Mouse (Mus musculus): ENCODE results near the gene Glra1. TPM values are rescaled to one million over a fixed set of nuclear protein-coding genes. Genes with fewer than 3 reads are reported as not detected.
"Not testable (repeated sequence)": the region's sequence is repeated elsewhere in the genome, so short reads cannot be mapped to it uniquely, and the experiment has no call there.

The Glra1 gene
- polyA plus RNA-seq (2012; rRNA removed): not detected in 2 replicates

GRCm38 (mm10) chr11:55607808-55608523 is at the start of gene Glra1:
Glra1 (minus strand) TSS chr11:55608198.
- peak; percentile 2 for DNase-seq (ENCODE audit: low read depth, low spot score)
- 4% methylated on average over 36 of the region's 36 CpGs for WGBS

GRCm38 (mm10) chr11:55636961-55637360 is 29.0 kb upstream of the Glra1 start:
- no peak for DNase-seq (ENCODE audit: low read depth, low spot score)
- WGBS: 45% methylated on average over 4 of the region's 4 CpGs

GRCm38 (mm10) chr11:55633901-55634300 is 25.9 kb upstream of the Glra1 start:
- DNase-seq (ENCODE audit: low read depth, low spot score): no peak

- 66% methylated on average over 8 of the region's 8 CpGs for WGBS
- not testable (repeated sequence) for DNase-seq (ENCODE audit: low read depth, low spot score)
Measured at GRCm38 (mm10) chr11:55614631-55615030, 6.6 kb upstream of the Glra1 start.

GRCm38 (mm10) chr11:55608524-55608920 is 524 bp upstream of the Glra1 start:
- 7% methylated on average over 12 of the region's 12 CpGs for WGBS
- DNase-seq (ENCODE audit: low read depth, low spot score): no peak

- 12% methylated on average over 26 of the region's 26 CpGs for WGBS
- no peak for DNase-seq (ENCODE audit: low read depth, low spot score)
Measured at GRCm38 (mm10) chr11:55607066-55607807, 761 bp downstream of the Glra1 start.

- DNase-seq (ENCODE audit: low read depth, low spot score): no peak
- 13% methylated on average over 11 of the region's 11 CpGs for whole genome bisulfite sequencing
Measured at GRCm38 (mm10) chr11:55601447-55602065, 6.4 kb downstream of the Glra1 start.

GRCm38 (mm10) chr11:55595726-55596125 is 12.3 kb downstream of the Glra1 start:
- 79% methylated on average over 1 of the region's 1 CpGs for WGBS
- no peak for DNase-seq (ENCODE audit: low read depth, low spot score)

GRCm38 (mm10) chr11:55594411-55594810 is 13.6 kb downstream of the Glra1 start:
- WGBS: 71% methylated on average over 3 of the region's 3 CpGs

GRCm38 (mm10) chr11:55591194-55591593 is 16.8 kb downstream of the Glra1 start:
- 46% methylated on average over 2 of the region's 2 CpGs for WGBS
- no peak for DNase-seq (ENCODE audit: low read depth, low spot score)

More at GRCm38 (mm10) chr11:55594411-55594810, 13.6 kb downstream of the Glra1 start:
- no peak for DNase-seq (ENCODE audit: low read depth, low spot score)

GRCm38 (mm10) chr11:55589376-55590167 is 18.4 kb downstream of the Glra1 start:
- WGBS: 68% methylated on average over 9 of the region's 9 CpGs
- no peak for DNase-seq (ENCODE audit: low read depth, low spot score)

GRCm38 (mm10) chr11:55574397-55574796 is 33.6 kb downstream of the Glra1 start:
- DNase-seq (ENCODE audit: low read depth, low spot score): no peak
- WGBS: 56% methylated on average over 2 of the region's 2 CpGs

GRCm38 (mm10) chr11:55571144-55571543 is 36.9 kb downstream of the Glra1 start:
- WGBS: 33% methylated on average over 2 of the region's 2 CpGs
- DNase-seq (ENCODE audit: low read depth, low spot score): no peak

GRCm38 (mm10) chr11:55566309-55567099 is 41.5 kb downstream of the Glra1 start:
- 58% methylated on average over 9 of the region's 9 CpGs for WGBS
- DNase-seq (ENCODE audit: low read depth, low spot score): no peak

- 87% methylated on average over 1 of the region's 1 CpGs for WGBS
- DNase-seq (ENCODE audit: low read depth, low spot score): no peak
Measured at GRCm38 (mm10) chr11:55545690-55546089, 62.3 kb downstream of the Glra1 start.

- WGBS: 59% methylated on average over 4 of the region's 4 CpGs
- no peak for DNase-seq (ENCODE audit: low read depth, low spot score)
Measured at GRCm38 (mm10) chr11:55542671-55543070, 65.3 kb downstream of the Glra1 start.

GRCm38 (mm10) chr11:55542128-55542527 is 65.9 kb downstream of the Glra1 start:
- DNase-seq (ENCODE audit: low read depth, low spot score): no peak
- 56% methylated on average over 7 of the region's 7 CpGs for WGBS

- 46% methylated on average over 2 of the region's 2 CpGs for WGBS
- no peak for DNase-seq (ENCODE audit: low read depth, low spot score)
Measured at GRCm38 (mm10) chr11:55534766-55535165, 73.2 kb downstream of the Glra1 start.

GRCm38 (mm10) chr11:55533378-55533777 is 74.6 kb downstream of the Glra1 start:
- DNase-seq (ENCODE audit: low read depth, low spot score): no peak
- 63% methylated on average over 5 of the region's 5 CpGs for WGBS
